Mouse (Mus musculus): ENCODE results near the gene Gjb4.

The Gjb4 gene

GRCm38 (mm10) chr4:127345000-127345399, 8.9 kb downstream of the Gjb4 start:
- DNase-seq, result no peak

GRCm38 (mm10) chr4:127341372-127341771, 12.5 kb downstream of the Gjb4 start:
- no peak for DNase-seq

GRCm38 (mm10) chr4:127337668-127338067, 16.2 kb downstream of the Gjb4 start:
- DNase-seq, result no peak

- DNase-seq, result no peak
Measured at GRCm38 (mm10) chr4:127334870-127335504, 18.9 kb downstream of the Gjb4 start.

- no peak for DNase-seq
Measured at GRCm38 (mm10) chr4:127331171-127331570, 22.7 kb downstream of the Gjb4 start.

- no peak for DNase-seq
Measured at GRCm38 (mm10) chr4:127330181-127331100, 23.4 kb downstream of the Gjb4 start, which contains the start of gene Gjb3. Gjb3 (minus strand) TSS chr4:127330844.

GRCm38 (mm10) chr4:127329751-127330150, 24.1 kb downstream of the Gjb4 start:
- no peak for DNase-seq

GRCm38 (mm10) chr4:127329046-127329445, 24.8 kb downstream of the Gjb4 start:
- DNase-seq, result no peak

- no peak for DNase-seq
Measured at GRCm38 (mm10) chr4:127328378-127328777, 25.5 kb downstream of the Gjb4 start.

GRCm38 (mm10) chr4:127327749-127328148, 26.1 kb downstream of the Gjb4 start:
- no peak for DNase-seq

GRCm38 (mm10) chr4:127327258-127327657, 26.6 kb downstream of the Gjb4 start:
- no peak for DNase-seq

GRCm38 (mm10) chr4:127325276-127325675, 28.6 kb downstream of the Gjb4 start:
- no peak for DNase-seq

GRCm38 (mm10) chr4:127324759-127325158, 29.1 kb downstream of the Gjb4 start:
- DNase-seq, result peak; percentile 78 to 79

GRCm38 (mm10) chr4:127324296-127324695, 29.6 kb downstream of the Gjb4 start:
- no peak for DNase-seq

- DNase-seq, result no peak
Measured at GRCm38 (mm10) chr4:127323651-127324050, 30.2 kb downstream of the Gjb4 start.

- DNase-seq, result peak; percentile 54 to 78
Measured at GRCm38 (mm10) chr4:127319613-127320012, 34.3 kb downstream of the Gjb4 start.

GRCm38 (mm10) chr4:127317143-127317542, 36.7 kb downstream of the Gjb4 start:
- DNase-seq, result no peak

- no peak for DNase-seq
Measured at GRCm38 (mm10) chr4:127315753-127316152, 38.1 kb downstream of the Gjb4 start.

- no peak for DNase-seq
Measured at GRCm38 (mm10) chr4:127314585-127314984, 39.3 kb downstream of the Gjb4 start.

GRCm38 (mm10) chr4:127313861-127314260, 40.0 kb downstream of the Gjb4 start, which contains the start of gene Gja4:
Gja4 (minus strand) TSS chr4:127314039.
- DNase-seq, result peak; percentile 50 to 65

GRCm38 (mm10) chr4:127312349-127312748, 41.5 kb downstream of the Gjb4 start:
- no peak for DNase-seq

- DNase-seq, result peak in 1 of 2 experiments; percentile 28
Measured at GRCm38 (mm10) chr4:127311561-127311960, 42.3 kb downstream of the Gjb4 start.

GRCm38 (mm10) chr4:127306915-127307314, 47.0 kb downstream of the Gjb4 start:
- DNase-seq, result no peak

GRCm38 (mm10) chr4:127303796-127304195, 50.1 kb downstream of the Gjb4 start:
- no peak for DNase-seq
